Mouse (Mus musculus): ENCODE data around the gene Gm28230.

DNA sequence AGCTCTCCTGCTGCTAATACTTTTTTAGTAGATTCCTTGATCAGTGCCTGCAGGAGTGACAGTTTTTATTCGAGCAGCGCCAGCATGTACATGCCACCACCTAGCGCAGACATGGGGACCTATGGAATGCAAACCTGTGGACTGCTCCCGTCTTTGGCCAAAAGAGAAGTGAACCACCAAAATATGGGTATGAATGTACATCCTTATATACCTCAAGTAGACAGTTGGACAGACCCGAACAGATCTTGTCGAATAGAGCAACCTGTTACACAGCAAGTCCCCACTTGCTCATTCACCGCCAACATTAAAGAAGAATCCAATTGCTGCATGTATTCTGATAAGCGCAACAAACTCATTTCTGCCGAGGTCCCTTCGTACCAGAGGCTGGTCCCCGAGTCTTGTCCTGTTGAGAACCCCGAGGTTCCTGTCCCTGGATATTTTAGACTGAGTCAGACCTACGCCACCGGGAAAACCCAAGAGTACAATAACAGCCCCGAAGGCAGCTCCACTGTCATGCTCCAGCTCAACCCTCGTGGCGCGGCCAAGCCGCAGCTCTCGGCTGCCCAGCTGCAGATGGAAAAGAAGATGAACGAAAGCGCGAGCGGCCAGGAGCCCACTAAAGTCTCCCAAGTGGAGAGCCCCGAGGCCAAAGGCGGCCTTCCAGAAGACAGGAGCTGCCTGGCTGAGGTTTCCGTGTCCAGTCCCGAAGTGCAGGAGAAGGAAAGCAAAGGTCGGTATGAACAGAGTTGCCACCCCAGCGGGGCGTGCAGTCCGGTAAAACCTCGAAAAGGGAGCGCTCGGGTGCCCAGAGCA is 34.3 kb upstream of the Gm28230 start:
- no peak for TF ChIP-seq CTCF (conservative IDR thresholded peaks at IDR 0.05; ENCODE audit: low read length)
- no peak for TF ChIP-seq NANOG (IDR thresholded peaks at IDR 0.05; ENCODE audit: borderline replicate concordance, low read length)

Data from E14TG2a.4 (cell line).